Mouse (Mus musculus) heart, embryonic 16.5 days (tissue): ENCODE measurements at regions not wholly inside any gene's neighbourhood (a gene's known extent, or its start where the extent isn't known, plus 50 kb on each side); places are given as distances from the start of the nearest gene placed in this dataset.

Experiments used
- ATAC-seq: fragments of 200-750 bp; cut with Nextera tagmentation; replicated peaks from 2 replicates; pipeline ENCODE4 v1.8.0; 2017; ENCODE audit warnings: moderate number of reproducible peaks; ENCODE audit not compliant: insufficient read depth, low FRiP score; ENCODE audit errors: extremely low read depth
- H3K27ac ChIP-seq: fragments of 300-500 bp; sonication (generic); 2 replicates; pipeline ENCODE4 v1.5.1; 2014; ENCODE audit warnings: mild to moderate bottlenecking, low read length, control low read depth, moderate library complexity
- H3K27me3 ChIP-seq: fragments of 300-500 bp; sonication (generic); 2 replicates; pipeline ENCODE4 v1.6.1; 2014; ENCODE audit warnings: low read length, mixed read lengths; ENCODE audit not compliant: control insufficient read depth, insufficient read depth
- H3K36me3 ChIP-seq: fragments of 300-500 bp; sonication (generic); 2 replicates; pipeline ENCODE4 v1.6.1; 2014; ENCODE audit not compliant: control insufficient read depth, insufficient read depth
- H3K4me1 ChIP-seq: fragments of 300-500 bp; sonication (generic); 2 replicates; pipeline ENCODE4 v1.6.1; 2014; ENCODE audit warnings: low read length, mixed read lengths; ENCODE audit not compliant: control insufficient read depth, insufficient read depth
- H3K4me2 ChIP-seq: fragments of 300-500 bp; sonication (generic); 2 replicates; pipeline ENCODE4 v1.6.1; 2014; ENCODE audit warnings: low read depth, mild to moderate bottlenecking, control low read depth, low read length
- H3K4me3 ChIP-seq: fragments of 300-500 bp; sonication (generic); 2 replicates; pipeline ENCODE4 v1.5.1; 2014; ENCODE audit warnings: mild to moderate bottlenecking, control low read depth, low read length
- H3K9ac ChIP-seq: fragments of 300-500 bp; sonication (generic); 2 replicates; pipeline ENCODE4 v1.6.1; 2014; ENCODE audit warnings: low read length, control low read depth
- H3K9me3 ChIP-seq: fragments of 300-500 bp; sonication (generic); replicated peaks from 2 replicates; pipeline ENCODE4 v1.6.1; 2016; ENCODE audit warnings: low read length; ENCODE audit not compliant: control insufficient read depth
- WGBS: fragments of 180-500 bp; shearing (Covaris S2); extraction: QIAGEN DNeasy Blood & Tissue Kit; methylation state at CpG from one replicate; pipeline ENCODE4 v1.1.7; 2014; 5-methylcytosine and 5-hydroxymethylcytosine counted together

DNA sequence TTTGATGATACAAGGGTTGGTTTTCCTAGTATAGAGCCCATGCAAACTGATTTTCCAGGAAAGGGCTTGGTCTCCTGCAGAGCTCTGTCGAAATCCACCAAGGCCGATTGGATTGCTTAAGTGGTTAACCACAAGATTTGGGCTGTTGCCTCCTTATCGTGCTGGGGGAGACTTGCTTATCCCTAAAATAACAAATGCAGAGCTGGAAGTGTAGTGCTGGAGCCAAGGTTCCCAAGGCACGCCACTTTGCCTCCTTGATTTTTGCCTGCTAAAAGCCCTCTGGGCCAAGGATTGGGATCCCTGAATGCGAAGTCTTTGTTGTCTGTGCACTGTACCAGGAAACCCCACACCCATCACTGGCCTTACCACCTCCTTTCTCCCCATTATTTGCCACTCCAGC is 52.8 kb upstream of the Tmem178 start:
- 28% methylated on average over 5 of the region's 5 CpGs for WGBS
- Histone ChIP-seq H3K27ac (peak overlapping the region; percentile 11; the same call in 1 of the 2 replicates), H3K4me1 (peaks cover 18% of the 10 kb centered on the region), H3K36me3 (no peaks in the 10 kb centered on the region), H3K4me3 (no peak overlapping the region), H3K9ac (no peak overlapping the region), H3K4me2 (no peak overlapping the region), H3K27me3 (no peaks in the 10 kb centered on the region), H3K9me3 (no peaks in the 10 kb centered on the region)
- ATAC-seq, result no peak; the same call in 1 of the 2 replicates

DNA sequence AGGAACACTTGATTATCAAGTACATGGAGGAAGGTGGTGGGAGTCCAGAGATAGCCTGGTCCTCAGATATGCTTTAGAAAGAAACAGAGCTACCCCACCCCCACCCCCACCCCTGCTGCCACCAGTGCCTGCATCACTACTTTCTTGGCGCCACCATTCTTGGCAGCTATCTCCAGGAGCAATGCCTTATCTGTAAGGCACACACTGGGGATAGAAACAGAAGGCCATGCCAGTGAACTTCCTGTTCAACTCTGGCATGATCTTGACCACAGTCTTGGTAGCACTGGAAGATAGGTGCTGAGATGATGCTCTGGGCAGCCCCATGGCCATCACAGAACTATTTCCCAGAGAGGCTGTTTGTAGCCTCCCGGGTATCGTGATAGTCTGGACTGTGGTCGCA is 55.3 kb upstream of the Tmem178 start:
- Histone ChIP-seq H3K9ac (no peak overlapping the region), H3K4me3 (no peak overlapping the region), H3K4me2 (no peak overlapping the region), H3K27ac (no peak overlapping the region), H3K4me1 (peaks cover 27% of the 10 kb centered on the region), H3K36me3 (no peaks in the 10 kb centered on the region), H3K9me3 (no peaks in the 10 kb centered on the region), H3K27me3 (no peaks in the 10 kb centered on the region)
- ATAC-seq, result no peak
- whole genome bisulfite sequencing, result 88% methylated on average over 4 of the region's 4 CpGs

DNA sequence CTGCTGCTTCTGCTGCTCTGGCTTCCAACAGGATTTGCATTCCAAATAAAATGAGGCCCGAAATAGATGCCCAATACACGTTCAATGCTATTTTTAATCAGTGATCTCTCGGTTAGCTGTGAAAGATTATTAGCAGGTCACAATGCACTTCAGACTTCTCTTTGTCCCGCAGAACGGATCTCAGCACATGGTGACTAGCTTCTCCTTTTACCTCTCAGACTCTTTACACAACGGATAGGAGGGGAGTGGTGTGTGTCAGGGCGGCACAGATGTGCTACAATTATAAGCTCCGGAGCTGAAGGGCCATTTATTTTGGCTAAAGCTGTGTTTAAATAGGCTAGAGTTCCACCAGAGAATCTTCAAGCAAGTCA is 56.7 kb upstream of the Tmem178 start:
- Histone ChIP-seq H3K4me3 (0 out of 2 replicates have a peak overlapping the region, but pooled peaks have one; percentile 0), H3K9me3 (no peaks in the 10 kb centered on the region), H3K36me3 (no peaks in the 10 kb centered on the region), H3K27me3 (no peaks in the 10 kb centered on the region), H3K4me1 (peaks cover 27% of the 10 kb centered on the region), H3K4me2 (peak overlapping the region; percentile 45), H3K9ac (peak overlapping the region; percentile 42), H3K27ac (peak overlapping the region; percentile 75)
- ATAC-seq, result peak; percentile 39
- 19% methylated on average over 8 of the region's 8 CpGs for WGBS

DNA sequence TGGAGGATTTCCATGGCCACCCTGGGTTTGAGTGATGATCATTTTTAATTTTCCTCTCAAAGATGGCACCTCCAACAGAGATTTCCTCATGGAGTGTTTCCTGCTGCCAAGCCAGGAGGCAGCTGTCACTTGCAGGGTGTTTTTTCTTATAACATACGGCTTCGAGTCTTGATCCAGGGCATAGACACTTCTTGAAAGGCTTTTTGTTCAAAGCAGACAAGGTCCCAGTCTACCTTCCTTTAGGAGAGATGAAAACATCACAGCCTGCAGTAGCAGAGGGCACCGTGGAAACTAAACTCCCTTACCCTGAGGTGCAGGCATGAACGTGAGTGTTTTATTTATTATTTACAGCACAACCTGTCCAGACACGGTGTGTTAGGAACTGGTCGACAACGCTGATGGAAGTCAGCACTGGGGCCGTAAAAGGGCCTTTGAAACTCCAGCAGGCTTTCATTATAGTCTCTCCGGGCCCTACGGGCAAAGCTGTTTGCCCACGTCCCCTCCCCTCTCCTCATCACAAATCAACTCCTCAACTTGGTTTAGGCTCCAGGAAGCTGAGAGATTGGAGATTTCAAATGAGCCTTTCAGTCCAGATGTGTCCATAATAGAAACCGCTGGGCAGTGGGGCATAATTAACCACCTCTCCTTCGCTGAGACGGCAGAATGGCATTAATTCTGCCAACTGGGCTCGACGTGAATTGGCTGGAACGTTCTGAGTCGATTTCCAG is 57.2 kb upstream of the Tmem178 start:
- 0 out of 2 replicates have a peak overlapping the region, but pooled peaks have one; percentile 0 for H3K4me3 ChIP-seq
- peak overlapping the region; percentile 75 for H3K27ac ChIP-seq
- H3K9ac ChIP-seq, result peak overlapping the region; percentile 42
- H3K4me2 ChIP-seq, result peak overlapping the region; percentile 45
- peaks cover 27% of the 10 kb centered on the region for H3K4me1 ChIP-seq
- ATAC-seq, result peak; percentile 11; the same call in 1 of the 2 replicates
- 42% methylated on average over 18 of the region's 18 CpGs for WGBS
- H3K36me3 ChIP-seq, result no peaks in the 10 kb centered on the region
- no peaks in the 10 kb centered on the region for H3K27me3 ChIP-seq
- H3K9me3 ChIP-seq, result no peaks in the 10 kb centered on the region

DNA sequence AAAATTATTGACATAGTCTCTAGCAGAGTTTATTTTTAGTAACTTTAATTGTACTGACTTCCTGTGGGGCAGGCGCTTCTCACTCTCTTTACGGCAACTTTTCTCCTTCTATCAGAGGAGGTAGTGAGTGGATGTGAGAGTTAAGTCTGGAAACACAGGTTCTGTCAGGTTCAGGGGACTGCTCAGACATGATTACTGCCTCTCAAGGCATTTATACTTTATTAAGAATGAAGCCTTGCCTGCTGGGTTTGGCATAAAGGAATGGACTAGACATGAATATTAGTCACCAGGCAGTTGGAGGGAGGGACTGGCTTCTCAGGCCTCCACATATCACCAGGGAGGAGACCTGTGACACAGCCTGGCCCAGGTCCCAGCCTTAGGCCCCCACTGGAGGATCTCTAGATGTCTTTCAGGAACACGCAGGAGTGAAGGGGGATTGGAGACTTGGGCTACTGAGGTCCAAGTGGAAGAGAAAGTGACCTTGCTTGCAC is 58.2 kb upstream of the Tmem178 start:
- H3K4me2 ChIP-seq, result no peak overlapping the region
- peak overlapping the region; percentile 61 for H3K27ac ChIP-seq
- H3K27me3 ChIP-seq, result no peaks in the 10 kb centered on the region
- 0 out of 2 replicates have a peak overlapping the region, but pooled peaks have one; percentile 11 for H3K9ac ChIP-seq
- ATAC-seq, result no peak
- no peaks in the 10 kb centered on the region for H3K36me3 ChIP-seq
- no peaks in the 10 kb centered on the region for H3K9me3 ChIP-seq
- no peak overlapping the region for H3K4me3 ChIP-seq
- 24% methylated on average over 3 of the region's 3 CpGs for WGBS
- H3K4me1 ChIP-seq, result peaks cover 27% of the 10 kb centered on the region

DNA sequence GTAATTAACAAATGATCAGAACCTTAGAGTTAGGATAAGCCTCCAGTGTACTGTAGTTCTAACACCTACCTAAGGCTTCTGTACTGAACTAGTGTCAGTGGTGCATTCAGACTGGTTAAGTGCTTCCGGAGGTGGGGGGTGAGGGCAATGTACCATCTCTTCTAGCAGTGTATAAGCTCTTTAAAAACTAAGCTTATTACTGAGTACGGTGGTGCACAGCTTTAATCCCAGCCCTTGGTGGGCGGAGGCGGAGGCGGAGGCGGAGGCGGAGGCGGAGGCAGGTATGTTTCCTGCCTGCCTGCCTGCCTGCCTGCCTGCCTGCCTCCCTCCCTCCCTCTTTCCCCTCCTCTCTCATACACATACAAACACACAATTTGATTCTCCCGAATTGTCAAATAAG is 58.7 kb upstream of the Tmem178 start:
- Histone ChIP-seq H3K9ac (no peak overlapping the region), H3K27me3 (no peaks in the 10 kb centered on the region), H3K4me3 (no peak overlapping the region), H3K4me2 (no peak overlapping the region), H3K4me1 (peaks cover 27% of the 10 kb centered on the region), H3K27ac (no peak overlapping the region), H3K36me3 (no peaks in the 10 kb centered on the region), H3K9me3 (no peaks in the 10 kb centered on the region)
- ATAC-seq, result no peak
- 85% methylated on average over 9 of the region's 9 CpGs for WGBS

DNA sequence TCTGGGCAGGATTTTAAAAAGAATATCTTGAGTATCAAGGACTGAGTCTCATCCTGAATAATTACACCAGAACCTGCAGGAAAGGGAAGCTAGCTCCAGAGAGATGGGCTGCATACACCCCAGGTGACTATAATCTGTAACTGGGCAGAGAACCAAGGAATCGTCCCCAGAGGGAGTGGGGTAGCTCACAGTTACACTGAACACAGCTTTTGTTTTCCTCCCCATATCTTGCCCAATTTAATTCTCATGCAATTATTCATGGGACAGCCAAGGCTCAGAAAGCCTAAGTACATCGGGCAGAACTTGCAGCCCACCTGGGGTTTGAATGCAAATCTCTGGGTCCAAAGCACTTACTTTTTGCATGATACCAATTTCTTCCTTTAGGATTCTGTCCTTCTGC is 59.5 kb upstream of the Tmem178 start:
- WGBS, result 70% methylated on average over 2 of the region's 2 CpGs
- Histone ChIP-seq H3K4me1 (peaks cover 27% of the 10 kb centered on the region), H3K4me2 (no peak overlapping the region), H3K9me3 (no peaks in the 10 kb centered on the region), H3K27ac (no peak overlapping the region), H3K9ac (no peak overlapping the region), H3K27me3 (no peaks in the 10 kb centered on the region), H3K4me3 (no peak overlapping the region), H3K36me3 (no peaks in the 10 kb centered on the region)
- ATAC-seq, result no peak

DNA sequence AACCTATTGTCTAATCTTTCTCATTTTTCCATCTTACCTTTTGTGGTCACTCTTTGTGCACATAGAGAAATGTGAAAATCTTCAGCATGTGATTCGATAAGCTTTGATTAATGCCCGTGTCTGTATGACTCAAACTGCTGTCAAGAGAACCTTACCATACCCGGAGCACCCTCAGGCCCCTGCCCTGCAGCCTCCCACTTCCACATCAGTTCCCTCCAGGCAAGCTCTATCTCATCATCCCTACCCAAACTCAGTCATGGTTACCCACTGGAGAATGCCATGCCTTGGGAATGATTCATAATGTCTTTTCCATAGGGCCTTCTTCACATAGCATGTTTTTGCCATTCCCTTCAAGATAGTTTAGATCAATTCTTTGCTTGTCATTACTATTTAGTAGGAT is 62.0 kb upstream of the Tmem178 start:
- Histone ChIP-seq H3K4me1 (peaks cover 15% of the 10 kb centered on the region), H3K4me3 (no peak overlapping the region), H3K4me2 (no peak overlapping the region), H3K27me3 (no peaks in the 10 kb centered on the region), H3K27ac (no peak overlapping the region), H3K36me3 (no peaks in the 10 kb centered on the region), H3K9me3 (no peaks in the 10 kb centered on the region), H3K9ac (no peak overlapping the region)
- ATAC-seq, result no peak
- 76% methylated on average over 3 of the region's 3 CpGs for WGBS

DNA sequence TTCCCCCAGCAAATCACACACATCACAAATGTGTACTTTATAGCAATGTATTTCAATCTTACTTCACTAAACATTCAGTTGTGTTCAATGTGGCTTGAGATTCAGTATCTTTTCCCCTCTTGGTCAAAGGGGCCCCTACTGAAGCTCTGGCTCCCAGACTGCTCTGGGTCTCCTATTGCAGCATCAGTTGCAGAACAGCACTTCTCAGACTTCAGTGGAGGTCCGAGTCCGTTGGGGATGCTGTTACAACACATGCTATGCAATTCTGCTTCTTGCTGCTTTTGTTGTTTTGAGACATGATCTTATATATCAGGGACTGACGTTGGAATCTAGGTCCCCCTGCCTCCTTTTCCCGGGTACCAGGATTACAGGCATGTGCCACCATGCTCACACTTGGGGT is 64.1 kb upstream of the Tmem178 start:
- Histone ChIP-seq H3K4me1 (no peaks in the 10 kb centered on the region), H3K4me2 (no peak overlapping the region), H3K4me3 (no peak overlapping the region), H3K27ac (no peak overlapping the region), H3K9ac (no peak overlapping the region), H3K36me3 (no peaks in the 10 kb centered on the region), H3K9me3 (no peaks in the 10 kb centered on the region), H3K27me3 (no peaks in the 10 kb centered on the region)
- no peak for ATAC-seq
- 79% methylated on average over 4 of the region's 4 CpGs for WGBS
